Mouse (Mus musculus) ES-Bruce4 (cell line): ENCODE data around the gene Jrkl.

ENCODE experiments used
- CTCF ChIP-seq: IDR thresholded peaks from one replicate; pipeline ENCODE4 v1.8.1; 2011; ENCODE audit warnings: low read depth, low read length
- EP300 ChIP-seq: IDR thresholded peaks from 2 replicates; pipeline ENCODE4 v1.6.1; 2011; ENCODE audit warnings: low read depth, low read length; ENCODE audit not compliant: insufficient read depth

GRCm38 (mm10) chr9:13273219-13273618 is 27.6 kb upstream of the Jrkl start:
- TF ChIP-seq CTCF = no peak
- no peak for TF ChIP-seq EP300
